Mouse (Mus musculus) MEL (cell line): ENCODE measurements around the gene Nrxn3. TPM values are rescaled to one million over a fixed set of nuclear protein-coding genes. Genes with fewer than 3 reads are reported as not detected.

Source experiments
- DNase-seq: peaks from one replicate; pipeline ENCODE4 v3.0.0; 2011; ENCODE audit warnings: low read depth, low spot score
- H3K27ac ChIP-seq: 2 replicates; pipeline ENCODE4 v1.5.1; 2012; ENCODE audit warnings: low read depth, mild to moderate bottlenecking, control low read depth, low read length, moderate library complexity; ENCODE audit not compliant: control insufficient read depth
- H3K27me3 ChIP-seq, 2 experiments: fragments of 150-350 bp in 1 of 2; sonication (generic) in 1 of 2; 2 replicates each; pipeline ENCODE4 v1.6.1; 2012; ENCODE audit warnings: low read length in 2 of 2, mild to moderate bottlenecking in 2 of 2, improper control_type of control experiment in 1 of 2, moderate library complexity in 1 of 2; ENCODE audit not compliant: insufficient read depth in 2 of 2, control insufficient read depth in 1 of 2
- H3K36me3 ChIP-seq, 2 experiments: 2 replicates each; pipeline ENCODE4 v1.6.1; 2012 to 2014; ENCODE audit warnings: low read length in 2 of 2, improper control_type of control experiment in 1 of 2, inconsistent platforms in 1 of 2, mild to moderate bottlenecking in 1 of 2; ENCODE audit not compliant: insufficient read depth in 2 of 2, control insufficient read depth in 1 of 2
- H3K4me1 ChIP-seq, 2 experiments: fragments of 150-350 bp in 1 of 2; sonication (generic) in 1 of 2; 2 replicates each; pipeline ENCODE4 v1.6.1; 2012; ENCODE audit warnings: low read length in 2 of 2, improper control_type of control experiment in 1 of 2, mild to moderate bottlenecking in 1 of 2; ENCODE audit not compliant: insufficient read depth in 2 of 2, control insufficient read depth in 1 of 2
- H3K4me3 ChIP-seq, 2 experiments: fragments of 150-350 bp in 1 of 2; sonication (generic) in 1 of 2; 2 replicates each; pipeline ENCODE4 v1.5.1; 2012; ENCODE audit warnings: low read depth in 2 of 2, low read length in 2 of 2, mild to moderate bottlenecking in 2 of 2, moderate library complexity in 2 of 2, control low read depth in 1 of 2, improper control_type of control experiment in 1 of 2; ENCODE audit not compliant: control insufficient read depth in 1 of 2, insufficient read depth in 1 of 2
- H3K79me2 ChIP-seq: 2 replicates; pipeline ENCODE4 v1.6.1; 2012; ENCODE audit warnings: mild to moderate bottlenecking, low read length, moderate library complexity; ENCODE audit not compliant: control insufficient read depth, poor library complexity, insufficient read depth
- H3K9ac ChIP-seq: 2 replicates; pipeline ENCODE4 v1.6.1; 2012; ENCODE audit warnings: low read depth, mild to moderate bottlenecking, control low read depth, low read length, moderate library complexity; ENCODE audit not compliant: control insufficient read depth, poor library complexity, severe bottlenecking
- H3K9me3 ChIP-seq: fragments of 150-350 bp; sonication (generic); replicated peaks from 2 replicates; pipeline ENCODE4 v1.6.1; 2012; ENCODE audit warnings: mild to moderate bottlenecking, low read length, improper control_type of control experiment, moderate library complexity; ENCODE audit not compliant: insufficient read depth
- BHLHE40 ChIP-seq: IDR thresholded peaks from 2 replicates; pipeline ENCODE4 v1.6.1; 2012; ENCODE audit warnings: low read depth, mild to moderate bottlenecking, inconsistent platforms, low read length, improper control_type of control experiment, borderline replicate concordance
- CHD1 ChIP-seq: IDR thresholded peaks from 2 replicates; pipeline ENCODE4 v1.6.1; 2012; ENCODE audit warnings: low read depth, mild to moderate bottlenecking, inconsistent platforms, low read length, improper control_type of control experiment
- CHD2 ChIP-seq: IDR thresholded peaks from 2 replicates; pipeline ENCODE4 v1.6.1; 2011; ENCODE audit warnings: low read length, improper control_type of control experiment
- E2F4 ChIP-seq: IDR thresholded peaks from 2 replicates; pipeline ENCODE4 v1.6.1; 2011; ENCODE audit warnings: low read depth, low read length, improper control_type of control experiment, borderline replicate concordance
- ELF1 ChIP-seq: IDR thresholded peaks from 2 replicates; pipeline ENCODE4 v1.6.1; 2014; ENCODE audit warnings: low read depth, mild to moderate bottlenecking, inconsistent platforms, low read length, improper control_type of control experiment, moderate library complexity
- ETS1 ChIP-seq: IDR thresholded peaks from 2 replicates; pipeline ENCODE4 v1.6.1; 2012; ENCODE audit warnings: low read depth, mild to moderate bottlenecking, inconsistent platforms, low read length, improper control_type of control experiment, moderate library complexity
- GATA1 ChIP-seq: IDR thresholded peaks from 2 replicates; pipeline ENCODE4 v1.6.1; 2011; ENCODE audit warnings: low read depth, low read length, improper control_type of control experiment
- HCFC1 ChIP-seq: IDR thresholded peaks from 2 replicates; pipeline ENCODE4 v1.6.1; 2012; ENCODE audit warnings: low read depth, mild to moderate bottlenecking, inconsistent platforms, low read length, improper control_type of control experiment, moderate library complexity
- JUND ChIP-seq: IDR thresholded peaks from 2 replicates; pipeline ENCODE4 v1.6.1; 2011; ENCODE audit warnings: low read depth, mild to moderate bottlenecking, improper control_type of control experiment, low read length
- KAT2A ChIP-seq: conservative IDR thresholded peaks from 2 replicates; pipeline ENCODE4 v1.6.1; 2012; ENCODE audit warnings: low read depth, low read length, improper control_type of control experiment, inconsistent platforms
- MXI1 ChIP-seq: IDR thresholded peaks from 2 replicates; pipeline ENCODE4 v1.6.1; 2011; ENCODE audit warnings: mild to moderate bottlenecking, low read depth, low read length, improper control_type of control experiment
- MYB ChIP-seq: IDR thresholded peaks from 2 replicates; pipeline ENCODE4 v1.6.1; 2011; ENCODE audit warnings: mild to moderate bottlenecking, low read depth, low read length, improper control_type of control experiment
- POLR2A ChIP-seq, 2 experiments: IDR thresholded peaks; 2 replicates each; pipeline ENCODE4 v1.6.1; 2011 to 2012; ENCODE audit warnings: low read length in 2 of 2, mild to moderate bottlenecking in 2 of 2, control low read depth in 1 of 2, improper control_type of control experiment in 1 of 2, low read depth in 1 of 2, moderate library complexity in 1 of 2; ENCODE audit not compliant: control insufficient read depth in 1 of 2, insufficient read depth in 1 of 2, poor library complexity in 1 of 2
- POLR2AphosphoS5 ChIP-seq: IDR thresholded peaks from 2 replicates; pipeline ENCODE4 v1.6.1; 2012; ENCODE audit warnings: low read depth, borderline replicate concordance, mild to moderate bottlenecking, inconsistent platforms, low read length, moderate library complexity, mixed read lengths
- RAD21 ChIP-seq: IDR thresholded peaks from 2 replicates; pipeline ENCODE4 v1.6.1; 2011; ENCODE audit warnings: mild to moderate bottlenecking, low read depth, low read length, improper control_type of control experiment
- TAL1 ChIP-seq: IDR thresholded peaks from 2 replicates; pipeline ENCODE4 v1.6.1; 2012; ENCODE audit warnings: mild to moderate bottlenecking, inconsistent platforms, low read length, moderate library complexity, mixed read lengths
- TBP ChIP-seq: IDR thresholded peaks from 2 replicates; pipeline ENCODE4 v1.8.0; 2011; ENCODE audit warnings: low read depth, low read length, improper control_type of control experiment
- USF2 ChIP-seq, 2 experiments: IDR thresholded peaks; 2 replicates each; pipeline ENCODE4 v1.6.1; 2011 to 2012; ENCODE audit warnings: improper control_type of control experiment in 2 of 2, low read length in 2 of 2, borderline replicate concordance in 1 of 2, inconsistent platforms in 1 of 2, low read depth in 1 of 2, mild to moderate bottlenecking in 1 of 2; ENCODE audit not compliant: insufficient read depth in 1 of 2
- ZC3H11A ChIP-seq: IDR thresholded peaks from 2 replicates; pipeline ENCODE4 v1.6.1; 2012; ENCODE audit warnings: low read depth, mild to moderate bottlenecking, inconsistent platforms, low read length, improper control_type of control experiment
- polyA plus RNA-seq, 2 experiments: library from polyadenylated mRNA; stranded (reverse) in 1 of 2; unstranded in 1 of 2; fragments of >175 nt in 1 of 2; fragments of >200 nt in 1 of 2; gene quantifications; 2 replicates each; pipeline versions ENCODE4 v1.2.1 to v1.2.4; 2012; ENCODE audit warnings: low replicate concordance in 2 of 2, low read depth in 1 of 2; ENCODE audit not compliant: insufficient read length in 2 of 2, insufficient read depth in 1 of 2, missing spikeins in 1 of 2
- total RNA-seq: library from RNA; depleted of rRNA; stranded (reverse); fragments of 300-350 nt; gene quantifications from 2 replicates; pipeline ENCODE4 v1.2.3, GENCODE M21; 2012

Gene Nrxn3
- total and polyA plus RNA-seq, 3 experiments = not detected

DNA sequence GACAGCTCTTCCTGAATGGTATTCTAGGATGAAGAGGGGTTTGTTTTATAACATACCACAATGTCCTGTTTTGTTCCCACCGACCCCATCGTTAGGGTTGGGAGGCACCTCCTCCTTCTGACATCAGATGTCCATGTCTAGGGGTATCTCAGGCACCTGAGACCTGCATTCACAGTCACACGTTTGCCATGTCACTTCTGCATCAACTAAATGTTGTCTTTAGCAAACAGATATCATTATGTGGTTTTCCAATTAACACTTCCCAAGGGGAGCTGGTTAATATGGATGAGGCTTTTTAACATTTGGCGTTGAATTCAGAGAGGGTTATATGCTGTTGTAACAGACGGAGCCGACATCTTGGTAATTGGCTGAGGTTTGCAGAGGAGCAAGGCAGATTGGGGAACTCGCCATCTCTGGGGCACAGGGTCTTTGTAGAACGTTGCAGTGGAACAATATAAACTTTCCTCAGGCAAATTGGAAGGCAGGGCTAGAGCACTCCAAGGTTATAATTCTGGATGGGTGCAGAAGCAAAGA lies 412.2 kb downstream of the Nrxn3 start:
- no peaks in the 10 kb centered on the region for H3K4me1 ChIP-seq
- no peak overlapping the region for H3K4me3 ChIP-seq
- no peak overlapping the region for H3K27ac ChIP-seq
- TF ChIP-seq USF2 (IDR thresholded peaks at IDR 0.05; ENCODE audit: borderline replicate concordance in 1 of 2, insufficient read depth in 1 of 2, low read depth in 1 of 2, low read length in 2 of 2) (no peak), KAT2A (no peak), ELF1 (no peak), ZC3H11A (no peak), GATA1 (no peak), CHD1 (no peak), POLR2AphosphoS5 (no peak), TAL1 (no peak), POLR2A (IDR thresholded peaks at IDR 0.05; ENCODE audit: control insufficient read depth in 1 of 2, insufficient read depth in 1 of 2, low read depth in 1 of 2, low read length in 2 of 2, poor library complexity in 1 of 2) (no peak), CHD2 (no peak), BHLHE40 (no peak), RAD21 (no peak), MXI1 (no peak), TBP (no peak), E2F4 (no peak), MYB (no peak), JUND (no peak), HCFC1 (no peak)
- H3K9ac ChIP-seq = no peak overlapping the region
- H3K79me2 ChIP-seq = no peaks in the 10 kb centered on the region
- no peaks in the 10 kb centered on the region for H3K36me3 ChIP-seq
- no peaks in the 10 kb centered on the region for H3K27me3 ChIP-seq
- DNase-seq = no peak
- H3K9me3 ChIP-seq = no peaks in the 10 kb centered on the region

DNA sequence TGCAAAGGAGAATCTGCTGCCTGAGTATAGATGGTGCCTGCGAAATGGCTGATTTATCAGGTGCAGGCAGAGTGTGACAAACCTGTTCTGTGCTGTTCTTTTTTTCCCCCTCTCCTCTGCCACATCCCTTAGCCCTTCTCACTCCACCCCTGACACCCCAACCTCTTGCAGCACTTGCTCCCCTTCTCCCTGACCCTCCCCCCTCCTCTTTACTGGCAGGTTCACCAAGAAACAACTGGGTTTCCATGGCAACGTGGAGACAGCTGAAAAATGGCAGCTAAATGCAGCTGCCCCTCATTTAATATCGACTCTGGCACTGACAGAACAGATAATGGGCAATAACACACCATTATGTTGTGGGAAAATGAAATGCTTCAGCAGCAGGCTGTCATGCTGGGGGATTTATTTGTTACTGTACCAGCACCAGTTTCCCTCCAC lies 426.3 kb downstream of the Nrxn3 start:
- no peaks in the 10 kb centered on the region for H3K4me1 ChIP-seq
- no peaks in the 10 kb centered on the region for H3K36me3 ChIP-seq
- TF ChIP-seq ETS1 (no peak), ELF1 (no peak)
- no peak overlapping the region for H3K27ac ChIP-seq
- H3K9me3 ChIP-seq = no peaks in the 10 kb centered on the region
- no peaks in the 10 kb centered on the region for H3K79me2 ChIP-seq
- no peak overlapping the region for H3K9ac ChIP-seq
- DNase-seq = no peak
- H3K27me3 ChIP-seq = no peaks in the 10 kb centered on the region
- H3K4me3 ChIP-seq = no peak overlapping the region
